Mouse (Mus musculus) forebrain, postnatal 0 days (tissue): Measurements from ENCODE around the gene Gpr143. TPM values are rescaled to one million over a fixed set of nuclear protein-coding genes. Genes with fewer than 3 reads are reported as not detected.
"Not testable (repeated sequence)": the region's sequence is repeated elsewhere in the genome, so short reads cannot be mapped to it uniquely, and the experiment has no call there.

Experiments used
- ATAC-seq: fragments of 200-750 bp; cut with Nextera tagmentation; 2 replicates; pipeline ENCODE4 v1.8.0; 2017; ENCODE audit warnings: mild to moderate bottlenecking, moderate library complexity
- DNase-seq: peaks from one replicate; pipeline ENCODE4 v3.0.0-alpha.2; 2015
- H3K27ac ChIP-seq: fragments of 300-500 bp; sonication (generic); 2 replicates; pipeline ENCODE4 v1.5.1; 2014; ENCODE audit warnings: low read depth, mild to moderate bottlenecking, antibody characterized with exemption, low read length, moderate library complexity, mixed read lengths
- H3K27me3 ChIP-seq: fragments of 300-500 bp; sonication (generic); 2 replicates; pipeline ENCODE4 v1.6.1; 2014; ENCODE audit warnings: mild to moderate bottlenecking, low read length, mixed read lengths; ENCODE audit not compliant: insufficient read depth
- H3K36me3 ChIP-seq: fragments of 300-500 bp; sonication (generic); 2 replicates; pipeline ENCODE4 v1.6.1; 2014; ENCODE audit warnings: mild to moderate bottlenecking, moderate library complexity; ENCODE audit not compliant: insufficient read depth
- H3K4me1 ChIP-seq: fragments of 300-500 bp; sonication (generic); 2 replicates; pipeline ENCODE4 v1.6.1; 2014; ENCODE audit warnings: antibody characterized with exemption; ENCODE audit not compliant: insufficient read depth
- H3K4me2 ChIP-seq: fragments of 300-500 bp; sonication (generic); 2 replicates; pipeline ENCODE4 v1.6.1; 2014; ENCODE audit warnings: low read depth, mild to moderate bottlenecking, moderate library complexity
- H3K4me3 ChIP-seq: fragments of 300-500 bp; sonication (generic); 2 replicates; pipeline ENCODE4 v1.5.1; 2014; ENCODE audit warnings: low read depth, low read length, mixed read lengths
- H3K9ac ChIP-seq: fragments of 300-500 bp; sonication (generic); 2 replicates; pipeline ENCODE4 v1.6.1; 2014; ENCODE audit warnings: mild to moderate bottlenecking
- H3K9me3 ChIP-seq: fragments of 300-500 bp; sonication (generic); 2 replicates; pipeline ENCODE4 v1.6.1; 2016; ENCODE audit warnings: low read length
- CTCF ChIP-seq: sonication (generic); IDR thresholded peaks from 2 replicates; pipeline ENCODE4 v1.5.1; 2016; ENCODE audit warnings: antibody characterized with exemption, control low read depth, low read depth
- WGBS: fragments of 180-500 bp; shearing (Covaris S2); extraction: QIAGEN DNeasy Blood & Tissue Kit; methylation state at CpG from one replicate; pipeline ENCODE4 v1.1.7; 2014; 5-methylcytosine and 5-hydroxymethylcytosine counted together
- polyA plus RNA-seq: library from polyadenylated mRNA; unstranded; fragments of >200 nt; fragmentation: Nextera tagmentation; extraction: Ambion mirVana; gene quantifications from 2 replicates; pipeline ENCODE4 v1.2.1, GENCODE M21; 2015
- total RNA-seq: library from RNA; depleted of rRNA; stranded (reverse); fragments of >200 nt; gene quantifications from 2 replicates; pipeline ENCODE4 v1.2.3, GENCODE M21; 2014; rRNA removed

Gene Gpr143
- total and polyA plus RNA-seq, 2 experiments from 2014 or later = 0.18 TPM; not detected in 1

GRCm38 (mm10) chrX:152788611-152789010 lies 6.9 kb downstream of the Gpr143 start:
- DNase-seq = no peak
- H3K36me3 ChIP-seq = no peaks in the 10 kb centered on the region
- no peaks in the 10 kb centered on the region for H3K9me3 ChIP-seq
- no peak for ATAC-seq
- no peak for TF ChIP-seq CTCF
- H3K27me3 ChIP-seq = no peaks in the 10 kb centered on the region
- no peaks in the 10 kb centered on the region for H3K4me1 ChIP-seq
- no peak overlapping the region for H3K9ac ChIP-seq
- WGBS = 88% methylated on average over 2 of the region's 2 CpGs
- H3K4me3 ChIP-seq = no peak overlapping the region
- no peak overlapping the region for H3K27ac ChIP-seq
- H3K4me2 ChIP-seq = no peak overlapping the region

- ATAC-seq (no peak), DNase-seq (no peak)
- H3K9me3 ChIP-seq = no peaks in the 10 kb centered on the region
- no peak for TF ChIP-seq CTCF
- no peak overlapping the region for H3K4me3 ChIP-seq
- no peak overlapping the region for H3K4me2 ChIP-seq
- no peaks in the 10 kb centered on the region for H3K36me3 ChIP-seq
- no peaks in the 10 kb centered on the region for H3K27me3 ChIP-seq
- H3K4me1 ChIP-seq = no peaks in the 10 kb centered on the region
- no peak overlapping the region for H3K9ac ChIP-seq
- no peak overlapping the region for H3K27ac ChIP-seq
Observed at GRCm38 (mm10) chrX:152805317-152805716, 23.6 kb downstream of the Gpr143 start.

GRCm38 (mm10) chrX:152813339-152813738 lies 31.6 kb downstream of the Gpr143 start:
- WGBS = 77% methylated on average over 3 of the region's 3 CpGs
- no peaks in the 10 kb centered on the region for H3K9me3 ChIP-seq
- no peak overlapping the region for H3K9ac ChIP-seq
- no peak for DNase-seq
- H3K27ac ChIP-seq = no peak overlapping the region
- H3K4me1 ChIP-seq = no peaks in the 10 kb centered on the region
- H3K27me3 ChIP-seq = no peaks in the 10 kb centered on the region
- H3K4me3 ChIP-seq = no peak overlapping the region
- no peak for ATAC-seq
- no peak overlapping the region for H3K4me2 ChIP-seq
- no peaks in the 10 kb centered on the region for H3K36me3 ChIP-seq
- no peak for TF ChIP-seq CTCF

GRCm38 (mm10) chrX:152818996-152819395 lies 37.3 kb downstream of the Gpr143 start:
- H3K27me3 ChIP-seq = no peaks in the 10 kb centered on the region
- H3K4me2 ChIP-seq = no peak overlapping the region
- no peaks in the 10 kb centered on the region for H3K36me3 ChIP-seq
- no peaks in the 10 kb centered on the region for H3K9me3 ChIP-seq
- no peak overlapping the region for H3K4me3 ChIP-seq
- ATAC-seq (no peak), DNase-seq (peak; percentile 16)
- no peak overlapping the region for H3K9ac ChIP-seq
- peak; percentile 43; the same call in 1 of the 2 replicates for TF ChIP-seq CTCF
- H3K27ac ChIP-seq = no peak overlapping the region
- no peaks in the 10 kb centered on the region for H3K4me1 ChIP-seq

- not testable (repeated sequence) for ATAC-seq, H3K4me3 ChIP-seq, H3K27me3 ChIP-seq, H3K4me1 ChIP-seq, DNase-seq, H3K27ac ChIP-seq, H3K36me3 ChIP-seq, H3K9me3 ChIP-seq, H3K9ac ChIP-seq, H3K4me2 ChIP-seq
- no CpG with 5 or more reads among the region's 1 CpGs for WGBS
Observed at GRCm38 (mm10) chrX:152831003-152831550, 49.4 kb downstream of the Gpr143 start.

GRCm38 (mm10) chrX:152834940-152835339 lies 53.2 kb downstream of the Gpr143 start:
- peak; percentile 74 for TF ChIP-seq CTCF
- not testable (repeated sequence) for H3K27me3 ChIP-seq, H3K4me1 ChIP-seq, H3K27ac ChIP-seq, H3K4me2 ChIP-seq, H3K9me3 ChIP-seq, H3K4me3 ChIP-seq, H3K36me3 ChIP-seq, H3K9ac ChIP-seq
- DNase-seq (peak; percentile 68), ATAC-seq (peak; percentile 66; the same call in 1 of the 2 replicates)
- 28% methylated on average over 5 of the region's 5 CpGs for WGBS

GRCm38 (mm10) chrX:152855076-152855772 lies 73.5 kb downstream of the Gpr143 start:
- DNase-seq (no peak), ATAC-seq (no peak)
- Histone ChIP-seq H3K9me3 (no peaks in the 10 kb centered on the region), H3K27ac (no peak overlapping the region), H3K36me3 (no peaks in the 10 kb centered on the region), H3K9ac (no peak overlapping the region), H3K27me3 (no peaks in the 10 kb centered on the region), H3K4me3 (no peak overlapping the region), H3K4me2 (no peak overlapping the region), H3K4me1 (no peaks in the 10 kb centered on the region)
- 87% methylated on average over 3 of the region's 3 CpGs for WGBS
- TF ChIP-seq CTCF = no peak

Other genes starting within 250 kb of the Gpr143 start
- gene Cldn34a, start 218.6 kb upstream of the Gpr143 start, total RNA-seq = not detected in 2 replicates
- not detected in 2 replicates for gene Cldn34a, start 218.6 kb upstream of the Gpr143 start, polyA plus RNA-seq
- gene Shroom2, start 12.5 kb upstream of the Gpr143 start, total RNA-seq = 153 and 167 TPM in 2 replicates
- 56.6 and 82.7 TPM in 2 replicates for gene Shroom2, start 12.5 kb upstream of the Gpr143 start, polyA plus RNA-seq
- gene Usp51, start 224.5 kb downstream of the Gpr143 start, total RNA-seq = 2.9 and 6.4 TPM in 2 replicates
- 1.4 and 2.0 TPM in 2 replicates for gene Usp51, start 224.5 kb downstream of the Gpr143 start, polyA plus RNA-seq